Mouse (Mus musculus) erythroblast, embryonic 14.5 days (primary cell): ENCODE measurements around the gene Dlg2.

ENCODE experiments used
- GATA1 ChIP-seq: IDR thresholded peaks from 2 replicates; pipeline ENCODE4 v1.6.1; 2012; ENCODE audit warnings: low read length, inconsistent platforms, mixed read lengths
- TAL1 ChIP-seq: IDR thresholded peaks from 3 replicates; pipeline ENCODE4 v1.6.1; 2012; ENCODE audit warnings: low read length, inconsistent platforms, mixed read lengths

GRCm38 (mm10) chr7:91226442-91226841 is 750.0 kb downstream of the Dlg2 start:
- no peak for TF ChIP-seq TAL1
- no peak for TF ChIP-seq GATA1
